Mouse (Mus musculus) kidney, adult 10 weeks (tissue): Measurements from ENCODE around the gene Tmprss6. TPM values are rescaled to one million over a fixed set of nuclear protein-coding genes. Genes with fewer than 3 reads are reported as not detected.

Experiments used
- polyA plus RNA-seq: library from polyadenylated mRNA; stranded (reverse); fragments of 350-450 nt; fragmentation: Illumina TruSeq; extraction: RNeasy Lipid Tissue Mini Kit (QIAGEN cat#74804); gene quantifications from one replicate; pipeline ENCODE4 v1.2.3, GENCODE M21; 2014; ENCODE audit warnings: low read depth, low replicate concordance

Gene Tmprss6
- not detected for polyA plus RNA-seq

GRCm38 (mm10) chr15:78468379-78468937 is at the start of gene Tmprss6:
Gene Tmprss6, minus strand, starts transcription at chr15:78468634.

GRCm38 (mm10) chr15:78494968-78495406 is 26.6 kb upstream of the Tmprss6 start, which contains the start of gene Il2rb:
Gene Il2rb, minus strand, starts transcription at chr15:78495271.

GRCm38 (mm10) chr15:78428391-78429138 is 39.9 kb downstream of the Tmprss6 start, which contains the start of gene Kctd17:
Gene Kctd17, plus strand, starts transcription at chr15:78428564.

GRCm38 (mm10) chr15:78406293-78406934 is 62.0 kb downstream of the Tmprss6 start, which contains the start of gene Mpst:
Gene Mpst, plus strand, starts transcription at chr15:78406416.

GRCm38 (mm10) chr15:78405517-78406211 is 62.8 kb downstream of the Tmprss6 start, which contains the start of gene Tst:
Gene Tst, minus strand, starts transcription at chr15:78405907.

GRCm38 (mm10) chr15:78395478-78395962 is 72.9 kb downstream of the Tmprss6 start, which contains the start of gene Tex33:
Gene Tex33, minus strand, starts transcription at chr15:78395912.

Other genes starting within 250 kb of the Tmprss6 start
- gene Ncf4, start 223.8 kb downstream of the Tmprss6 start, polyA plus RNA-seq = not detected
- 0.69 TPM for gene Csf2rb2, start 162.9 kb downstream of the Tmprss6 start, polyA plus RNA-seq
- 0.69 TPM for gene Csf2rb, start 142.9 kb downstream of the Tmprss6 start, polyA plus RNA-seq
- gene Tex33, start 72.7 kb downstream of the Tmprss6 start, polyA plus RNA-seq = not detected
- gene Tst, start 62.7 kb downstream of the Tmprss6 start, polyA plus RNA-seq = 1.7 TPM
- gene Mpst, start 62.2 kb downstream of the Tmprss6 start, polyA plus RNA-seq = 3.1 TPM
- gene Kctd17, start 40.1 kb downstream of the Tmprss6 start, polyA plus RNA-seq = 5.6 TPM
- gene Il2rb, start 26.6 kb upstream of the Tmprss6 start, polyA plus RNA-seq = 0.08 TPM
- gene C1qtnf6, start 62.8 kb upstream of the Tmprss6 start, polyA plus RNA-seq = 1.4 TPM
- not detected for gene Sstr3, start 76.1 kb upstream of the Tmprss6 start, polyA plus RNA-seq
- 0.28 TPM for gene Rac2, start 104.1 kb upstream of the Tmprss6 start, polyA plus RNA-seq
- gene Cyth4, start 128.4 kb upstream of the Tmprss6 start, polyA plus RNA-seq = 0.97 TPM